Mouse (Mus musculus) spleen, postnatal 36 days (tissue): Measurements from ENCODE around the gene Slit3.

Source experiments
- DNase-seq, 2 experiments: peaks; one replicate each; pipeline ENCODE4 v3.0.0; 2022; ENCODE audit warnings: low spot score in 2 of 2, mixed read lengths in 1 of 2

Slit3 gene

GRCm38 (mm10) chr11:35403516-35403915 lies 282.5 kb downstream of the Slit3 start:
- no peak for DNase-seq

- no peak for DNase-seq
These were observed 285.0 kb downstream of the Slit3 start for GRCm38 (mm10) chr11:35406045-35406444.

GRCm38 (mm10) chr11:35406522-35406921 lies 285.5 kb downstream of the Slit3 start:
- DNase-seq, result no peak

- DNase-seq, result no peak
These were observed 286.5 kb downstream of the Slit3 start for GRCm38 (mm10) chr11:35407341-35408154.

GRCm38 (mm10) chr11:35410431-35410830 lies 289.4 kb downstream of the Slit3 start:
- no peak for DNase-seq

- no peak for DNase-seq
These were observed 294.9 kb downstream of the Slit3 start for GRCm38 (mm10) chr11:35415768-35416401.

GRCm38 (mm10) chr11:35416402-35417093 lies 295.5 kb downstream of the Slit3 start:
- no peak for DNase-seq

- no peak for DNase-seq
These were observed 297.0 kb downstream of the Slit3 start for GRCm38 (mm10) chr11:35417911-35418552.

- DNase-seq, result no peak
These were observed 298.0 kb downstream of the Slit3 start for GRCm38 (mm10) chr11:35419013-35419412.

- DNase-seq, result no peak
These were observed 300.7 kb downstream of the Slit3 start for GRCm38 (mm10) chr11:35421728-35422127.

- no peak for DNase-seq
These were observed 307.0 kb downstream of the Slit3 start for GRCm38 (mm10) chr11:35428036-35428435.

- no peak for DNase-seq
These were observed 310.1 kb downstream of the Slit3 start for GRCm38 (mm10) chr11:35431130-35431529.

GRCm38 (mm10) chr11:35437510-35437909 lies 316.5 kb downstream of the Slit3 start:
- DNase-seq, result no peak

GRCm38 (mm10) chr11:35440186-35440585 lies 319.2 kb downstream of the Slit3 start:
- DNase-seq, result no peak

- DNase-seq, result no peak
These were observed 323.6 kb downstream of the Slit3 start for GRCm38 (mm10) chr11:35444489-35445100.

GRCm38 (mm10) chr11:35447951-35448350 lies 326.9 kb downstream of the Slit3 start:
- no peak for DNase-seq

- no peak for DNase-seq
These were observed 328.2 kb downstream of the Slit3 start for GRCm38 (mm10) chr11:35449199-35449598.

GRCm38 (mm10) chr11:35451636-35452035 lies 330.6 kb downstream of the Slit3 start:
- peak; percentile 19 to 29 for DNase-seq

GRCm38 (mm10) chr11:35452413-35452812 lies 331.4 kb downstream of the Slit3 start:
- no peak for DNase-seq

GRCm38 (mm10) chr11:35454191-35454725 lies 333.2 kb downstream of the Slit3 start:
- no peak for DNase-seq

GRCm38 (mm10) chr11:35454781-35455180 lies 333.8 kb downstream of the Slit3 start:
- no peak for DNase-seq
